Mouse (Mus musculus): Measurements from ENCODE around the gene Ccr9. TPM values are rescaled to one million over a fixed set of nuclear protein-coding genes. Genes with fewer than 3 reads are reported as not detected.

The Ccr9 gene
- 0.24 and 0.91 TPM in 2 replicates for polyA plus RNA-seq (2012; rRNA removed)

DNA sequence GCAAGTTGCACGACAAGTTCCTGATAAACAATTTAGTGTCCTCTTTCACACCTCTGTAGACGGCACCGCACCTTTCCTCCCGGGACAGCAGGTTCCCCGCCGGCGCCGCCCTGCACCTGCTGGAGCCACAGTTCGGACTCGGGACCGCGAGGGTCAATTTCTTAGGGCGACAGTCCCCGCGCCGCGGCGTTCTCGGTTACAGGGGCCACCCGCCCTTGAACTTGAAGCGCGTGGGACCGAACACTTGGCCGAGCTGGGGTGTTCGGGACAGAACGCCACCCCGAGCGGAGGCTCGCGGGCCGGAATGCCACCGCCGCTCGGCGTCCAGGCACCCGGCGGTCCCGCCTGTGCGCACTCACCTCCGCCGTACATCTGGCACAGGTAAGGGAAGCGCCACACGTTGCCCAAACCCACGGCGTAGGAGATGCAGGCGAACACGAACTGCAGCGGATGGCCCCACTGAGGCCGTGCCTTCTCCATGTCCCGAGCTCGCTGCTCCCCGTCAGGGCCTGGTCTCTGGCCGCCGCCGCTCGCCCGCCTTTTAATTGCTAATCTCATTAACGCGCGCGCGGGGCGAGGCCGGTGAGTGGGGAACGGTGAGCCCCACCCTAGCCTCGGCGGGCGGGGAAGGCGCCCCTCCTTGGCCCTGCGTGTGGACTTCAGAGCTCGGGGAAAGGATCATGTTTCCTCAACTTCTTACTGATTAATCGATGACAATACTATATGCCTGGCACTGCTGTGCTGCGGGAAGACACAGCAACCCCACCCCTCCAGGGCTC lies at the start of gene Ccr9, which contains the start of gene Slc6a20a:
Gene Ccr9, plus strand, starts transcription at position 113 of the 779 bp plus-strand sequence.
Gene Slc6a20a, minus strand, starts transcription at position 559 of the 779 bp plus-strand sequence.
- Histone ChIP-seq H3K27me3 (replicated peaks; ENCODE audit: control insufficient read depth, insufficient read depth, low read length) (no peaks in the 10 kb centered on the region), H3K36me3 (ENCODE audit: control insufficient read depth, insufficient read depth, low read length) (no peaks in the 10 kb centered on the region), H3K27ac (ENCODE audit: insufficient read depth, low read depth, low read length) (peak within 1 kb of the TSS; percentile 18; the same call in 1 of the 2 replicates), H3K4me3 (ENCODE audit: insufficient read depth, low read depth, low read length) (peak within 1 kb of the TSS; percentile 56), H3K4me1 (ENCODE audit: control insufficient read depth, insufficient read depth, low read length) (no peaks in the 10 kb centered on the region)
- peak; percentile 84 for DNase-seq
- WGBS: 2% methylated on average over 73 of the region's 73 CpGs
- TF ChIP-seq POLR2A (IDR thresholded peaks at IDR 0.05; ENCODE audit: low read depth, low read length) (no peak), CTCF (conservative IDR thresholded peaks at IDR 0.05; ENCODE audit: insufficient read depth, insufficient read length, low read depth, low read length) (no peak)

- H3K4me1 ChIP-seq (ENCODE audit: control insufficient read depth, insufficient read depth, low read length): peaks cover 4% of the 10 kb centered on the region; the same call in 1 of the 2 replicates
- no peaks in the 10 kb centered on the region for H3K36me3 ChIP-seq (ENCODE audit: control insufficient read depth, insufficient read depth, low read length)
- no peaks in the 10 kb centered on the region for H3K27me3 ChIP-seq (replicated peaks; ENCODE audit: control insufficient read depth, insufficient read depth, low read length)
- TF ChIP-seq POLR2A (IDR thresholded peaks at IDR 0.05; ENCODE audit: low read depth, low read length) (no peak), CTCF (conservative IDR thresholded peaks at IDR 0.05; ENCODE audit: insufficient read depth, insufficient read length, low read depth, low read length) (no peak)
- peak overlapping the region; percentile 64 for H3K4me3 ChIP-seq (ENCODE audit: insufficient read depth, low read depth, low read length)
- H3K27ac ChIP-seq (ENCODE audit: insufficient read depth, low read depth, low read length): peak overlapping the region; percentile 94
- DNase-seq: no peak
- WGBS: 56% methylated on average over 3 of the region's 3 CpGs
Measured at GRCm38 (mm10) chr9:123631666-123632065, 46.6 kb upstream of the Ccr9 start.

DNA sequence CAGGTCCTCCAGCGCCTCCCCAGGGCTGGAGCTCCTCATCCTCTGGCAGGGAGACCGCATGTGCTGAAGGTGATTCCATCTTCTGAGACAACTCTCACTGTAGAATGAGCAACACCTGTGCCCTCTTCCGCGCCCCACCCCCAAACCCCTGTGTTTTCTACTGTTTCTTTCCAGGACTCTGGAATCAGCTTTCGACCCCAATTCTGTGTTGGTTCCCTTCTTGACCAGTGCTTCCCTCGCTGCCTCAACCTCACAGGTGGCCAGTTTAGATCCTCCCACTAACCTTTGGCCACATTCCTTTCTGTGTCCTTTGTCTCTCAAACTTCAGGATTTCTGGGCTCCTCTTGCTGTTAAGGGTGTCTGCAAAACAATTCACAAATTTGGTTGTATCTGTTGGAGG lies 46.0 kb upstream of the Ccr9 start, which contains the start of gene Slc6a20b:
Gene Slc6a20b, minus strand, starts transcription at position 285 of the 400 bp plus-strand sequence.
- no peaks in the 10 kb centered on the region for H3K36me3 ChIP-seq (ENCODE audit: control insufficient read depth, insufficient read depth, low read length)
- DNase-seq: peak; percentile 90
- TF ChIP-seq CTCF (conservative IDR thresholded peaks at IDR 0.05; ENCODE audit: insufficient read depth, insufficient read length, low read depth, low read length) (no peak), POLR2A (IDR thresholded peaks at IDR 0.05; ENCODE audit: low read depth, low read length) (no peak)
- no peaks in the 10 kb centered on the region for H3K27me3 ChIP-seq (replicated peaks; ENCODE audit: control insufficient read depth, insufficient read depth, low read length)
- peaks cover 4% of the 10 kb centered on the region; the same call in 1 of the 2 replicates for H3K4me1 ChIP-seq (ENCODE audit: control insufficient read depth, insufficient read depth, low read length)
- peak within 1 kb of the TSS; percentile 94 for H3K27ac ChIP-seq (ENCODE audit: insufficient read depth, low read depth, low read length)
- peak within 1 kb of the TSS; percentile 64 for H3K4me3 ChIP-seq (ENCODE audit: insufficient read depth, low read depth, low read length)
- WGBS: 59% methylated on average over 6 of the region's 6 CpGs

DNA sequence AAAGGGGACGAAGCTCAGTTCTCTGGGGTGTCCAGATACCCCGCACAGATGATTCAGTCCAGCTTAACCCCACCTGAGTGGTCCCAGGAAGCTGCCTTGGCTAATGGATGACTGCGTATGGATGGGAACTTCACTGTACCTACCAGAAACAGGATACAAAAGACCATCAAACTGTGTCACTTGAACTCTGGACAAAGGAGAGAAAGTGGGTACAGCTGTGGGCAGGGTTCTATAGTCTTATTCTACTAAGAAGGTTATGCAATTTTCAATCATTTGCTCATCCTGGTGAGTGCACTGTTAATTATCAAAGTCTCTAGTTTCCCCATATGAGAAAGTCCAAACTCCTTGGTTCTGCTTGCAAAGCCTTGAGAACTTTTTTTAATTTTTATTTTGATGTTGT lies 45.2 kb upstream of the Ccr9 start:
- Histone ChIP-seq H3K36me3 (ENCODE audit: control insufficient read depth, insufficient read depth, low read length) (no peaks in the 10 kb centered on the region), H3K27me3 (replicated peaks; ENCODE audit: control insufficient read depth, insufficient read depth, low read length) (no peaks in the 10 kb centered on the region), H3K4me3 (ENCODE audit: insufficient read depth, low read depth, low read length) (no peak overlapping the region), H3K4me1 (ENCODE audit: control insufficient read depth, insufficient read depth, low read length) (peaks cover 4% of the 10 kb centered on the region; the same call in 1 of the 2 replicates), H3K27ac (ENCODE audit: insufficient read depth, low read depth, low read length) (peak overlapping the region; percentile 94)
- 65% methylated on average over 3 of the region's 3 CpGs for WGBS
- peak; percentile 76 for DNase-seq
- TF ChIP-seq POLR2A (IDR thresholded peaks at IDR 0.05; ENCODE audit: low read depth, low read length): no peak
- no peak for TF ChIP-seq CTCF (conservative IDR thresholded peaks at IDR 0.05; ENCODE audit: insufficient read depth, insufficient read length, low read depth, low read length)

GRCm38 (mm10) chr9:123636771-123637170 lies 41.5 kb upstream of the Ccr9 start:
- H3K36me3 ChIP-seq (ENCODE audit: control insufficient read depth, insufficient read depth, low read length): no peaks in the 10 kb centered on the region
- H3K27ac ChIP-seq (ENCODE audit: insufficient read depth, low read depth, low read length): no peak overlapping the region
- no peak overlapping the region for H3K4me3 ChIP-seq (ENCODE audit: insufficient read depth, low read depth, low read length)
- DNase-seq: no peak
- no peaks in the 10 kb centered on the region for H3K27me3 ChIP-seq (replicated peaks; ENCODE audit: control insufficient read depth, insufficient read depth, low read length)
- peaks cover 14% of the 10 kb centered on the region for H3K4me1 ChIP-seq (ENCODE audit: control insufficient read depth, insufficient read depth, low read length)
- 73% methylated on average over 5 of the region's 5 CpGs for WGBS
- TF ChIP-seq CTCF (conservative IDR thresholded peaks at IDR 0.05; ENCODE audit: insufficient read depth, insufficient read length, low read depth, low read length) (no peak), POLR2A (IDR thresholded peaks at IDR 0.05; ENCODE audit: low read depth, low read length) (no peak)

DNA sequence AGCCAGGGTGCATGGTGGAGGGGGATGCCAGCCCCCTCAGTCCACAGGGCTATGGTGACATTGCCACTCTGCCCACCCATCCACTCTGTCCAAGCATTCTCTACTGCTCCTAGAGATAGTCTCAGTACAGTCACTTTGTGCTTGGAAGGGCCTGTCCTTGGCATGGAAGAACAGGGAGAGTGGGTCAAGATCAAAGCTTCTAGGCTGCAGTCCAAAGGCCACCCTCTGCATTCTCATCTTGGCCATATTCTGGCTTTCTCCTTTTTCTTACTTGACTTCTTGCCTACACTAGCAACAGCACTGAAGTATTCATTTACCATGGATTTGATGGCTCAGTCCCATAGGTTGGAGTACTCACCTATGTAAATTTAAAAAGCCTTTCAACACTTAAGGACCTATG lies 40.0 kb upstream of the Ccr9 start:
- no peaks in the 10 kb centered on the region for H3K27me3 ChIP-seq (replicated peaks; ENCODE audit: control insufficient read depth, insufficient read depth, low read length)
- H3K27ac ChIP-seq (ENCODE audit: insufficient read depth, low read depth, low read length): peak overlapping the region; percentile 72
- no peak overlapping the region for H3K4me3 ChIP-seq (ENCODE audit: insufficient read depth, low read depth, low read length)
- H3K4me1 ChIP-seq (ENCODE audit: control insufficient read depth, insufficient read depth, low read length): peaks cover 14% of the 10 kb centered on the region
- peak; percentile 65 for DNase-seq
- TF ChIP-seq CTCF (conservative IDR thresholded peaks at IDR 0.05; ENCODE audit: insufficient read depth, insufficient read length, low read depth, low read length) (no peak), POLR2A (IDR thresholded peaks at IDR 0.05; ENCODE audit: low read depth, low read length) (no peak)
- no peaks in the 10 kb centered on the region for H3K36me3 ChIP-seq (ENCODE audit: control insufficient read depth, insufficient read depth, low read length)

GRCm38 (mm10) chr9:123638668-123639089 lies 39.6 kb upstream of the Ccr9 start:
- Histone ChIP-seq H3K4me3 (ENCODE audit: insufficient read depth, low read depth, low read length) (no peak overlapping the region), H3K36me3 (ENCODE audit: control insufficient read depth, insufficient read depth, low read length) (no peaks in the 10 kb centered on the region), H3K4me1 (ENCODE audit: control insufficient read depth, insufficient read depth, low read length) (peaks cover 14% of the 10 kb centered on the region), H3K27me3 (replicated peaks; ENCODE audit: control insufficient read depth, insufficient read depth, low read length) (no peaks in the 10 kb centered on the region), H3K27ac (ENCODE audit: insufficient read depth, low read depth, low read length) (peak overlapping the region; percentile 72)
- TF ChIP-seq CTCF (conservative IDR thresholded peaks at IDR 0.05; ENCODE audit: insufficient read depth, insufficient read length, low read depth, low read length) (peak; percentile 75), POLR2A (IDR thresholded peaks at IDR 0.05; ENCODE audit: low read depth, low read length) (no peak)
- 36% methylated on average over 1 of the region's 1 CpGs for WGBS
- peak; percentile 91 for DNase-seq

All from kidney, adult 2 months (tissue).